Mouse (Mus musculus) urinary bladder, postnatal 4 days (tissue): Measurements from ENCODE around the gene Oxct1.

Experiments
- DNase-seq, 2 experiments: peaks; one replicate each; pipeline ENCODE4 v3.0.0; 2021 to 2022; ENCODE audit warnings: low spot score in 2 of 2

The Oxct1 gene

DNA sequence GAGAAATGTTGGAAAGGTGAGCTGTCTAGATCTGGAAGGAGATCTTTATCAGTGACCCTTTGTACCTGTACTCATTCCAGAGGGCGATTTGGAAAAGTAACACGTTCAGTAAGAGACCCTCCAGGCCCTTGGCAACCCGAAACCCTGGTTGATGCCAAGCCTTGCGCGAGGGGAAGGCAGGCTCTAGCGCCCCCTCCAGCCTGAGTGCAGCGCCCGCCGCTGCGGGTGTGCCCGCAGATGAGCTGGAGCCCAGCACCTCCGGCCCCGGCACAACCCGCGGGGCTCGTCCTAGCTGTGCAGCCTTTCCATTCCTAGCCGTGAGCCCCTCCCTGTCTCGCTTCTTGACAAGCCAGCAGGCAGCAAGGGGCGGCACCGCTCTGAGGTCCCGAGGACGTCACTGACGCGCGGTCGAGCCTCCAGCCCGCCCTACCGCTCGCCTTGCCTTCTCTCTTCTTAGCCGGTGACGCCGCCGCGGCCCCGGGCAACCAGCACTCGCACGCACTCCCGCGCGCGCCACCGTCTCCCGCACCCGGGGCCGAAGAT is at the start of gene Oxct1:
Gene Oxct1 (plus strand): TSS at position 153 of the 543 bp plus-strand sequence.
- DNase-seq, result peak; percentile 83 to 86

DNA sequence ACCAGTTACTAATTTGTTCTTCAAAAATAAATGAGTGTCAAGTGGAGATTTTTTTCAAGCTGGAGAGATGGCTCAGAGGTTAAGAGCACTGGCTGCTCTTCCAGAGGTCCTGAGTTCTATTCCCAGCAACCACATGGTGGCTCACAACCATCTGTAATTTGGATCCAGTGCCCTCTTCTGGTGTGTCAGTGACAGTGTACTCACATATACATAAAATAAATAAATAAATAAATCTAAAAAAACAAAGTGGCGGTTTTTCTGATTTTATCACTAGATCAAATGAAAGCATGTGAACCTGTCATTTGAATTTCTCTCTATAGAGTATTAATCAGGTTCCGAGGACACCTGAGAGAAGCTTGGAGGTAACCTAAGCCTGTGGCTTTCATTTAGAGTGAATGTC is 47.9 kb upstream of the Oxct1 start:
- DNase-seq, result no peak

DNA sequence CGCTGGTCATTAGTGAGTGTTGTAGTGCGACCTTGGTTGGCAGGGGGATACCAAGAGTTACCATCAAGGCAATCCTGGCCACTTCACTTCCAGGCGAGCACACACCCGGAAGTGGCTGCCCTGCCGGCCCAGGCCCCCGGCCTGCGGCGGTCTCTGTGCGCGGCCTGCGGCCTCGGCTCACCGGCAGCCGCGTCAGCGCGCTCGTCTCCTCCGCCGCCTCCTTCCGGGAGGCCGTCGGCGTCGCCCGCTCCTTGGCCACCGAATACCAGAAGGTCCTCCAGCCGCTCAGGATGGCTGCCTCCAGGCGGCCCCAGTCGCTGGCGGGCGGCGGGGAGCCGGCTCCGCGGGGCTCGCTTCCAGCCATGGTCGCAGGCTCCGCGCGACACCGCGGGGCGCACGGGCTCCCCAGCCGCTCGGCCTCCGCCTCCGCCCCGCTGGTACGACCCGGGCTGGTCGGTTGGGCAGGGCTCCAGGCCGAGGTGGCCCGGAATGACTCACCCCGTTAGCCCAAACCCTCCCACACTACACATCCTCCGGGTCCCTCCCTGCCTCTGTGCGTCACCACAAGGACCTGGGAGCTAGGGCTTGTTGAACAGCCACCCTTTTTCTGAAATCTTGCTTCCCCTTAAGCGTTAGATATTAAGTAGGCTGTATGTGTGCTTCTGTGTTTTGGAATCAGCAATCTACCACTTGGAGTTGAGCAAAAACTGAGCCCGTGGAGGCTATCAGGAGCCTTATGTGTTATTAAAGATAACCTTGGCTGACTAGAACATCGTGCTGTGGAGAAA is 46.9 kb upstream of the Oxct1 start, which contains the start of gene Fbxo4:
Gene Fbxo4 (minus strand): TSS at position 513 of the 788 bp plus-strand sequence.
- DNase-seq, result peak; percentile 79 to 83

DNA sequence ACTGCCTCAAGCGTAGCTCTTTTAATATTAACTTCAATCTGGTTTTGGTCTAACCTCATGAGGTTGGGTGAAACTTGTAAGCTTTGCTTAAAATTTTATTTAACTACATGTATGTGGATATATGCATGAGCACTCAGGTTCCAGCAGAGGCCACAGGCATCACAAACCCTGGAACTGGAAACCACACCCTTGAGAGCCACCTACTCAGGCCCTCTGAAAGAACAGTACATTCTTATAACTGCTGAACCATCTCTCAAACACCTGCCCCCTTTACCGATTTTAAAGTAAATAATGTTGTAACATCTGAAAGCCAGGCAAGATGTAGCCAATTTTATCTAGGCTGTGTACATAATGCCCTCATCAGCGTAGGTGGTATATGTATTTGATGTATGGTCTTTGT is 46.3 kb upstream of the Oxct1 start:
- DNase-seq, result no peak

DNA sequence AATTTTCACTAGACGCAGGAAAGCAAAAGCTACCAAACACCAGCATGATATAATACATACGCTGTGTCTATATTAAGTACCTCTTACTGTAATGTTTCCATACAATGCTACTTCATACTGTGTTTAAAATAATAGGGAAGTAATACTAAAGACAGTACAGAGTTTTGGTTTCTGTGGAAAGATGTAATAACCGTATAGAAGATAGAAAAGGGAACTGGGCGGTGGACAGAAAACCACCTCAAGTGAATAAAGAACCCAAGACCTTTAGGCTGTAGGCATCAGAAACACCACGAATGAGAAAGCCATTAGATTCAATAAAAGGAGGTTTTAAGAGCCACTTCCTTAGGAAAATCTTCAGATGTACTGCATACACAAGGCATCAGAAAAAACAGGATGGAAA is 43.5 kb upstream of the Oxct1 start:
- DNase-seq, result no peak

DNA sequence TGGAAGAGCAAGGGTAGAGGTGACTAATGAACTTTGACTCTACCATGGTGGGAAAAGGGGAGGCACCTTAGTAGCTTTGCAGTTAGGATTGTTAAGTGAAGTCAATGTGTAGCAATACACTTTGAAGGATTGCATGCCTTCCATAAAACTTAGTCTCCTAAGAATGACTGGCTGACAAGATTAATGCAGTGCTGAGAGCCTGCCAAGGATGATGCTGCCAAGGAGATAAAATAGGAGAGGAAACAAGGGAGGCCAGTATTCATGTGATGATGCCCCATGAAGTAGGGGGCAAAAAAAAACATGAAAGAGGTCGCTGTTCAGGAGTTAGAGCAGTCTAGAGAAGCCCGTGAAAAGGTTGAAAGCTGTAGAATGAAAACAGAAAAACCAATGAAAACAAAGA is 41.3 kb upstream of the Oxct1 start:
- no peak for DNase-seq

DNA sequence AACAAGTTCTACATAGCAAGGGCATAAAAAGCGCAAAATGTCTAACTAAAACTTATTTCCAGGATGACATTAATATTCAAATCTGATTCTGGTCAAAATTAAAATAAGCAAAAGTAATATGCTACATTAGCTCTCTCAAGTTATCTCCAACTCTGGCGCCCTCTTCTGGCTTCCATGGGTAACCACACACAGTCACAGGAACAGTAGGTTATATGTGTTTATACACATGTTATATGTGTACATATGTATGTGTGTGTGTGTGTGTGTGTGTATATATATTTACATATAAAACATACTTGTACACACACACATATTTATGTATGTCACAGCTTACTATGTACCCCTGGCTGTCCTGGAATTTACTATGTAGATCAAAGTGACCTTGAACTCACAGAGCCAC is 38.2 kb upstream of the Oxct1 start:
- no peak for DNase-seq

DNA sequence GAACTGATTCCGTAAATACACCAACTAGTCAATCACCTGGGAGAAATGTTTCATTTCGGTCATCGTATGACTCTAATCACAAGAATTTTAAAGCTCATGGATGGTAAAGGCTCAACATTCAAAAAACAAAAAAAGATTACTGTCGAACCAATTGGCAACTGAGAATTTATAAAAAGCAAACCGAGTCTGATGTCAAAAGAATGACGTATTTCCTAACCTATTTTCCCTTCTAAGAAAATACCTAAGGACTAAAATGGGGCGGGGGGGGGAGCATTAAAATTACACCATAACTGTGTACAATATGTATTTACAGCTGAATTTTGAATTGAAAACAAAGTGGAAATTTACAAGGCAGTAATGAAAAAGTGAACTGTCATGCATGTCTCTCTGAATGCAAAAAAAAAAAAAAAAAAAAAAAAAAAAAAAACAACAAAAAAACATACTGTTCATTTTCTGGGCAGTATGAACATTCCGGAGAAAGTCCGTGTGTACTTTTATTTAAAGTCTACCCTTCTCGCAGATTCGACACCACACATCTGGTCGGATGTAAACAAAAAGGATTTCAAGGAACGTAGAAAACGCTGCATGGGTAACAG is 31.2 kb upstream of the Oxct1 start:
- no peak for DNase-seq

DNA sequence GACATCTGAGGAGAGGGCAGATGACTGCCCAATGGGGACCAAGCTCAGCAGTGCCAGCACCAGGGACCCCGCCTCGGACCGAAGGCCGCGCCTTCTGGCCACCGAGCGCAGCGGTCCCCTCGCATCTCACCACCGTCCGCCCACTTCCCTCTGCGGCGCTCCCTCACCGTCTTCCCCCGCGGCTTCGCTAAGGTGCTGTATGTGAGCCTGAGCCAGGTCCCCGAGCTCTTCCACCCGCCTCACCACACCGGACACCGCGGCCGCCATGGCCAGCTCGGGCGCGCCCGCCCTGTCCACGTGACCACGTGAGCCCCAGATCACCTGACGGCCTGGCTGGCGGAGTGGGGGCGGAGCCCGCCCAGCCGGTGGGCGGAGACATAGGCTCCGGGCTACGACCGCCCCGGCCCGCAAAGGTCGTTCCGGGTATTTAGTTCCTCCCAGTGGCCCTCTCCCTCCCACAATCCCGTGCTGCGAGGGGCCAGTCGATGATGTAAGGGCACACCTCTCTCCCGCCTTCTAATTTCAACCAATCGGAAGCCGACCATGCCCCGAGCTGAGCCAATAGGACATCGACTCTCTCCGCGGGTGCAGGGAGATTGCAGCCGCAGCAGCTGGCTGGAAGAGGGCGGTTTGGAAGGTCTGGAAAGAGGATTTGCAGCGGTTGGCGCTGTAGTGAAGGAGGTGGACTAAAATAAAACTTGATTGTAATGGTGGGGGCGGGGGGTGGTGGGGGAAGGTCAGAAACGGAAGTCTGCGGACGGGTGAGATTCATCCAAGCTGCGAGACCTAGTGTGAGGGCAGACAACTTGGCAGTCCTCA is 30.5 kb upstream of the Oxct1 start, which contains the start of gene AW549877:
Gene AW549877 (minus strand): TSS at position 297 of the 819 bp plus-strand sequence.
- peak; percentile 99 for DNase-seq

DNA sequence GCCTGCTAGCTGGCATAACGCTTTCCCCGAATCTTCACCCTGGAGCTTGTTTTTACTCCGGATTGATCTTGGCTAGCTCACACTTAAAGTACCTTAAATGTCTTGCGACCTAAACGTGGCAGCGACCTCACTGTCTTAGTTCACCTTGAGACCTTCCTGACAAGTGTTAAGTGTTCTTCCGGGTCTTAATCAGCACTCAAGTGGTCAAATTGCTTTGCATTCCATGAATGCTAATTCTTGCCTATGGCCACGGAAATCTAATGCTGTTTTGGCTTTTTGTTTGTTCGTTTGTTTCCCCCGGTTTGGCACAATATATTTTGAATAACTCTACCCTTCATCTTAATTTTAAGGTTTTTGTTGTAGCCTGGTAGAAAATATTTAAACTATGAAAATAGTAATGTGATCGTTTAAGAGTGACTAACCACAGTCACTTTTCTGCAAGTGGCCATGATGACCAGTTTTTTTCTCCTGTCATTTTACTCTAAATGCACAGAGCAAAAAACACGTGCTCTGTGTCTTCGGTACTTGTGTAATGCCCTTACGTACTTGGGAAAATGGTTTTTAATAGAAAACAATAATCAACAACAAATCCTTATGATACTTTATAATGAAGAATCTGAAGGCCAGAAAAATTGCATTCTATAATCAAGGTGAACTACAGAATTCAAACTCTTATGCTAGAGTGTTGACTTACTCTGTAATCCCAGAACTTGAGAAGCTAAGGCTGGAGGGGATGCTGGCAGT is 29.7 kb upstream of the Oxct1 start:
- DNase-seq, result no peak

DNA sequence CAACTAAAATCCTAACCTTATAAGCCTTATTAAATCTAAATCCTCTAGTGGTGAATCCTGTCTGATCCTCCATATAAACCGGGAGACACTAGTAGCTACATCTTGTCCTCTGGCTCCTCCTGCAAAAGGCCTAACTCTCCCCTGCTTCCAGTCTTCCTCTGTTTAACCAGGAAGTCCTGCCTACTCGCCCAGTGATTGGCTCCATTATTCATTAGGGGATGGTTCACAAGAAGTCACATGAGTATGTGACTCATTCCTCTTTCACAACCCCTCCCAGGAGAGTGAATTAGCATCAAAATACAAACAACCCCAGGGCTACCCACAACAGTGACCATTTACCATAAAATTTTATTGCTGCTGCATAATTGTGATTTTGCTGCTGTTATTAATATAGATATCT is 27.0 kb upstream of the Oxct1 start:
- no peak for DNase-seq

DNA sequence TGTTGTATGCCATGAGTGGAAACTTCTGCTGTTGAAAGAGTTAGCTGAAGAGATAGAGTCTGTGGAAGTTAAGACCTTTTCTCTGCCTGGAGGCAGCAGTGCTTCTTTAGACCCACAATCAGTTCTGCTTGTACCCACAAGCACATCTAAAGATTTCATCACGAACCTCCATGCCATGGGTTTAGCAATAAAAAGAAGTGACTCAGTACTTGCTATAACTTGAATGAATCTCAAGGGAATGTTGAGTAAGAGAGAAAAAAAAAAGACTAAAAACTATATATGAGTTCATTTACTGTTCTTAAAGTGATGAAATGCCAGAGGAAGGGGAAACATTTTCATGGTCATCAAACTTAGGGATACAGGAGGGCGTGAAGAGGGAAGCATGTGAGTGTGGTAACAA is 25.6 kb upstream of the Oxct1 start:
- no peak for DNase-seq

DNA sequence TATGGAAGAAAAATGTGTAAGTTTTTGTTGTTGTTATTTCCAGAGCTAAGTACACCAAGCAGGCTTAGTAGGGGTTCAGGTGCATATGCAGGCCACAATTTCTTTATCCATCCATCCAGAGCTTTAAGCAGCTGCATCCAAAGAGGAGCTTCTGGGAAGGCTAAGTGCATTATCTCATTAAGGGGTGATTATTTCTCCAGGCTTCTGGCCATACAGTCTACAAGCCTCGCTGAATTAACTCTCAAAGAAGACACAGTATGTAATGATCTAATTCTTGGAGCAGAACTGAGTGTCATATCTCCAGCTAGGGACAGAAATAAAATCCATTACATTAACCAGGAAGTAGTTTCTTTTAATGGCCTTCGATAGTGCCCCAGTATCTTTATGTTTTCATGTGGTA is 12.3 kb upstream of the Oxct1 start:
- no peak for DNase-seq

DNA sequence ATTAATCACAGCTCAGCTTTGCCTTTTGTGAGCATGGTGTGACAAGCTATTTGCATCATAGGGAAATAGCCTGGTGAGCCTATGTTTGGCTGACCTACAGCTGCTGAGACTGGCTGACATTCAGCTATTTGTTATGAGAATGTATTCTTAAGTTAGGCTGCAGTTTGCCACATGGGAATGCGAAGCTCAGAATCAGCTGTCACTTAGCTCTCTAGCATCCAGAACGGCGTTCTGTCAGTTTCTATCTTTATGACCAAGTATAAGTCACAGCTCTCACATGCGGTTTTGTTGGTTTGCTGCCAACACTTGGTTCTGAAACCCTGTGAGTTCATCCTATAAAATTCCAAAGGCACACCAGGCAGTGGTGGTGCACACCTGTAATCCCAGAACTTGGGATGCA is 5.5 kb upstream of the Oxct1 start:
- no peak for DNase-seq

DNA sequence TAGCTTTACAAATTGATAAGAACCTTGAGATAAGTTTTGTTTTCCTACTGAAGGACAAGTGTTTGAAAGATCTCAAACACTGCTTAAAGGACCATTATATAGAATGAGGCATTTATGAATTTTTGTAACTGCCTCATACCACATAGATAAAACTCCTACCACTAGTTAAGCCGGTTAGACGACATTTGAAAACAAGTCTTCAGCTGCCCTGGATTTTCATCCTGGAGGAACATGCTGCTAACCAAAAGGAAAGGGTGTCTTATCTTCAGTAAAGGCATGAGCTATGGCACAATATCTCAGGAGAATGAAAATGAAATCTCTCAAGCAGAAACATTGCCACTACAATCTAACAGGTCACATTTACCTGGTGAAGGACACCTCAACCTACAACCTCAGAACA is 2.4 kb upstream of the Oxct1 start:
- DNase-seq, result no peak

DNA sequence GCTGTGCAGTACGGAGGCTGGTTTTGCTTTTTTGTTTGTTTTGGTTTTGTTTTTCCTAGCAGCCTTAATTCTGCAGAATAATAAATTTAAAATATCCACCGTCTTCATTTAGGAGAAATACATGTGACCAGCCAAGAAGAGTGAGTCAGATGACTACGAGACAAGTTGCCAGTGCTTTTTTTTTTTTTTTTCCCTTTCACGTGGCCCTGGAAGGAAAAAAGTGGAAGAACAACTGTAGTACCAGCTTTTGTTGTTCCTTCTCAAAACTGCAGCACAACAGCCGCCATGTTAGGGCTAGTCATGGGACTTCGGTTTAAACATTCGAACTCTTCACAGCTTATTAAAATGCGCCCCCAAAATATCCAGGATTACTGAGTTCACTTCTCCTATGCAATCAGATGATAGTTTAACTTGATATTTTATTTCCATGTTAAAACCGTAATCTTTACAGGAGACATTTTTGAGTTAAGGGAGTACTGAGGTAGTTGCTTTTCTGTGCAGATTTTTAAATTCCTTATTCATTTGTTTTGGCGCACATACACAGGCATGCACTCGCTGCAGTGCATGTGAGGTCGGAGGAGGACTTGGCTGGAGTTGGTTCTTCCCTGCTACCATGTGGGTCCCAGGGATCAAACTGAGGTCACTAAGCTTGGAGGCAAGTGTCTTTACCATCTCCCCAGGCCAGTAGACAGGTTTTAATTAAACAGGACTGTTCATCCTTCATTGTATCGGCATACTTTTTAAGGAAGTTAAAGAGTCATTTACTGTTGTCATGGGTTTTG is 1.3 kb upstream of the Oxct1 start:
- DNase-seq, result no peak

DNA sequence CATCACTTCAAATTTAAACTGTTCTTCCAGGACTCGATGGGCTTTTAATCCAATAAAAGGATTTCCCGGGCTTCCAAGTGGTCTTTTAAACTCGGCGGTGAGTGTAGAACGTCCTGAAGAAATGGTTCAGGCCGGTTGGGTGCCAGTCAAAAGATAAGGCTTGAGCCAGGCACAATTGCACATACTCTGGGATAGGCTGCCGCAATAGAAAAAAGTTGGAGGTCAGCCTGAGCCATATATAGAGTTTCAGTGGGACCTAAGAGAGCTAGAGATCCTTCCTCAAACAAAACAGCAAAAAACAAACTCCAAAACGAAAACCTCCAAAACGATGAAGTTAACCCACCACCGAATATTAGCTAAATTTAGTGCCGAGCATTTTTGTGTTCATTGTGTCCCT is 677 bp upstream of the Oxct1 start:
- no peak for DNase-seq

DNA sequence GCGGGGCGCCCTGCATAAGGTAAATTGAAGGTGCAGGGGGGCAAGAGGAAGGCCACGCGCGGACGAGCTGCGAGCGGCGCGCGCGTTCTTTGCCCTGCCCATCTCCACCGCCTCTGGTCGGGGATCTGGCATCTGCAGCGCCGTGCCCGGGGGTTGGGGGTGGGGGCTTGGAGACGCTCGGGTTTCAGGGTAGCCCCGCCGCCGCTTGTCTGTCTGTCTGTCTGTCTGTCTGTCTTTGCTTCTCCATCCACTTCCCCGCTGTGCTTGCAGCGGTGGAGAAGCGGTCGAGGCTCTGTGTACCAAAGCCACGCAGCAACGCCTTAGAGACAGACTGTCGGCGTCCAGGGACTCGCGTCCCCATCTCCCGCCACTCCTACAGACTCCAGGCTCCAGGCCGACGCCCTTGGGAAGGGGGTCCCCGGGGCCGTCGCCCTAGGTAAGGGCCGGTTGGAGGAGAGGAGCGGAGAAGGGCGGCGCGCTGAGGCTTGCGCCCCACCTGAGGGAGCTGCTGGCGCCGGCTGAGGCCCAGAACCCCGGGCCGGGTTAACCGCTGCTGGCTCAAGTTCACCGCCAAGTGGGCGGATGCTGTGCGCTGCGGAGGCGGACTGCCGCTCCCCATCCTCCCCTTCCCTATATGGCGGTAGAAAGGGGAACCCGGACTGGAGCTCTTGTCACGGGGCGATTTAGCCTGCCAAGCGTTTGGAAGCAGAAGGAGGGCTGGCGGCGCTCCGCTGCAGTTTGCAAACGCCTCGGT is 825 bp downstream of the Oxct1 start:
- peak; percentile 81 to 84 for DNase-seq

DNA sequence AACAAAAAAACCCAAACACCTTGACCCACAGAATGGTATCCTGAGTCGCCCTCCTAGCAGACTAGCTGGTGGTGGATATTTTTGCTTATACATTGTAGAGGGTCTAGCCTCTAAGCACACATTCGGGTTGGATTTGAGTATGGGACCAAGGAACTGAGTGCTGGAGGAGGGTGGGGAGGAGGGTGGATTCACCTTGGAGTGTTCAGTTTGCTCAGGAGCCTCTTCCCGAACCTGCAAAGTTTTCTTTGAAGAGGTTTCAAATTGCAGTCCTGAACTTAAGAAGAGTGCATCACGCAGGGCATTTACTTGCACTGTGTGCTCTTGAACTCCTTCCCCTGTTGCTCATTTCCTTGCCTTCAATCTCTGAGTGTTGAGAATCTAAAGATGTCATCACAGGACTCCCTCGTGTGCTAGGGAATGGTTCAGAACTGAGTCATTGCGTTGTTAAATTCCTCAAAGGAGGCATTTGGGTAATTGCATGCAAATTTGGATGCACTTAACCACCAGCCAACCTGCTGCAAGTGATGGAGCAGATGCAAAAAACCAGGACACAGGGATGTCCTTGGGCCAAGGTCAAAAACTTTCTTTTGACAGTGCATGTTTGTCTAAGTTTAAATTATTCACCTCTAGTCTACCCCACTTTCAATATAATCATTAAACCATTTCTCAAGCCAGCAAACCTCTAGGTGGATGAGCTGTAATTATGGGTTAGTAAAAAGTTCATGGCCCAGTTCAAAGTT is 1.7 kb downstream of the Oxct1 start:
- no peak for DNase-seq

DNA sequence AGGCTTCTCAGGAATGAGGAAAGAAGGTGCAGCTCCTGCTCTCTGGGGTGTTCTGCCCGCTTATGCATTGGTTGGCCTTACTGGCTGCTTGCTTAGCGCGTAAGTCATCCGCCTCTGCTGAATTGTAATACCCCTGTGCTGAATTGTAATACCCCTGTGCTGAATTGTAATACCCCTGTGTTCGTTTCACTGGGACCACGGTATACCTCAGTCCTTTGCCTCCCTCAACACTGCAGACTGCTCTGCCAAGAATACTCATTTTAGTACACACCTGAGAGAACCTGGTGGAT is 2.2 kb downstream of the Oxct1 start:
- DNase-seq, result no peak
